Mouse (Mus musculus) thymus, adult 2 months (tissue): ENCODE data around the gene Oprl1.

ENCODE experiments used
- CTCF ChIP-seq: fragments of 200-500 bp; IDR thresholded peaks from 2 replicates; pipeline ENCODE4 v1.5.1; 2012; ENCODE audit warnings: mild to moderate bottlenecking, control low read depth, low read length, moderate library complexity, borderline replicate concordance; ENCODE audit not compliant: control insufficient read depth, poor library complexity, insufficient read depth; ENCODE audit errors: extremely low read depth
- POLR2A ChIP-seq: fragments of 200-500 bp; IDR thresholded peaks from 2 replicates; pipeline ENCODE4 v1.6.1; 2012; ENCODE audit warnings: mild to moderate bottlenecking, low read length, control low read depth, moderate library complexity; ENCODE audit not compliant: control insufficient read depth, poor library complexity, insufficient read depth; ENCODE audit errors: extremely low read depth

DNA sequence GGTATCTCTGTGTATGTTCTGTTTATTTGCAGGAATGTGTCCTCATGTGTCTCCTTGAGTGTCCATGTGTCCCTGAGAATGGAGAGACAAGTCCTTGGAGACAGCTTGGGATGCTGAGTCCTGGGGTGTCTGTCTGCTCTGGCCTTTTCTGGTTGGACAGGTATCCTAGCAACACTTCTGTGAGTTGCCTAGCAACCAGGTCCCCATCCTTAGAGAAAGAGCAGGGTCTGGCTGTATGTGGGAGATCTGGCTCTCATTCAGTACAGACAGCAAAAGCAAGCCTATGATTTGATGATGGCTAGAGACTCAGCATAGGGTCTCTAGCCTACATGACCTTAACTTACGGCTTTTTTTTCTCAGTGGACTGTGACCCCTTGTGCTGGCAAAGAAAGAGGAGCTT lies 1.1 kb upstream of the Oprl1 start:
- TF ChIP-seq CTCF, result no peak
- no peak for TF ChIP-seq POLR2A
